Mouse (Mus musculus): ENCODE results near the gene Stx17. TPM values are rescaled to one million over a fixed set of nuclear protein-coding genes. Genes with fewer than 3 reads are reported as not detected.

The Stx17 gene
- polyA plus RNA-seq (2014; fragmentation: Nextera tagmentation; extraction: Ambion mirVana), result 19.1 and 26.7 TPM in 2 replicates

GRCm38 (mm10) chr4:48124773-48125469, at the start of gene Stx17:
Stx17 (plus strand) TSS chr4:48124915.
- H3K4me1 ChIP-seq (ENCODE audit: control insufficient read depth, insufficient read depth, low read length), result peaks cover 4% of the 10 kb centered on the region; the same call in 1 of the 2 replicates
- H3K27ac ChIP-seq (ENCODE audit: low read depth, low read length), result no peak within 1 kb of the TSS
- peak; percentile 99 for ATAC-seq (ENCODE audit: low FRiP score, low TSS enrichment)
- H3K4me3 ChIP-seq (ENCODE audit: low read length), result peak within 1 kb of the TSS; percentile 82
- 1% methylated on average over 58 of the region's 58 CpGs for WGBS
- peak within 1 kb of the TSS; percentile 77 for H3K4me2 ChIP-seq (replicated peaks; ENCODE audit: low read depth, low read length)
- peak within 1 kb of the TSS; percentile 83 for H3K9ac ChIP-seq (ENCODE audit: low read depth, low read length)
- no peaks in the 10 kb centered on the region for H3K36me3 ChIP-seq (ENCODE audit: control insufficient read depth, insufficient read depth, low read length)
- no peaks in the 10 kb centered on the region for H3K9me3 ChIP-seq (ENCODE audit: control insufficient read depth, low read length)
- no peaks in the 10 kb centered on the region for H3K27me3 ChIP-seq (ENCODE audit: control insufficient read depth, insufficient read depth, low read length)

GRCm38 (mm10) chr4:48076693-48077471, 47.8 kb upstream of the Stx17 start:
- Histone ChIP-seq H3K4me2 (replicated peaks; ENCODE audit: low read depth, low read length) (no peak overlapping the region), H3K4me1 (ENCODE audit: control insufficient read depth, insufficient read depth, low read length) (no peaks in the 10 kb centered on the region), H3K27ac (ENCODE audit: low read depth, low read length) (no peak overlapping the region), H3K36me3 (ENCODE audit: control insufficient read depth, insufficient read depth, low read length) (no peaks in the 10 kb centered on the region), H3K9me3 (ENCODE audit: control insufficient read depth, low read length) (no peaks in the 10 kb centered on the region), H3K4me3 (ENCODE audit: low read length) (no peak overlapping the region), H3K9ac (ENCODE audit: low read depth, low read length) (no peak overlapping the region), H3K27me3 (ENCODE audit: control insufficient read depth, insufficient read depth, low read length) (no peaks in the 10 kb centered on the region)
- 74% methylated on average over 13 of the region's 13 CpGs for WGBS
- no peak for ATAC-seq (ENCODE audit: low FRiP score, low TSS enrichment)

GRCm38 (mm10) chr4:48078213-48078612, 46.5 kb upstream of the Stx17 start:
- Histone ChIP-seq H3K4me2 (replicated peaks; ENCODE audit: low read depth, low read length) (no peak overlapping the region; the same call in 1 of the 2 replicates), H3K4me1 (ENCODE audit: control insufficient read depth, insufficient read depth, low read length) (no peaks in the 10 kb centered on the region)
- ATAC-seq (ENCODE audit: low FRiP score, low TSS enrichment), result peak; percentile 84

DNA sequence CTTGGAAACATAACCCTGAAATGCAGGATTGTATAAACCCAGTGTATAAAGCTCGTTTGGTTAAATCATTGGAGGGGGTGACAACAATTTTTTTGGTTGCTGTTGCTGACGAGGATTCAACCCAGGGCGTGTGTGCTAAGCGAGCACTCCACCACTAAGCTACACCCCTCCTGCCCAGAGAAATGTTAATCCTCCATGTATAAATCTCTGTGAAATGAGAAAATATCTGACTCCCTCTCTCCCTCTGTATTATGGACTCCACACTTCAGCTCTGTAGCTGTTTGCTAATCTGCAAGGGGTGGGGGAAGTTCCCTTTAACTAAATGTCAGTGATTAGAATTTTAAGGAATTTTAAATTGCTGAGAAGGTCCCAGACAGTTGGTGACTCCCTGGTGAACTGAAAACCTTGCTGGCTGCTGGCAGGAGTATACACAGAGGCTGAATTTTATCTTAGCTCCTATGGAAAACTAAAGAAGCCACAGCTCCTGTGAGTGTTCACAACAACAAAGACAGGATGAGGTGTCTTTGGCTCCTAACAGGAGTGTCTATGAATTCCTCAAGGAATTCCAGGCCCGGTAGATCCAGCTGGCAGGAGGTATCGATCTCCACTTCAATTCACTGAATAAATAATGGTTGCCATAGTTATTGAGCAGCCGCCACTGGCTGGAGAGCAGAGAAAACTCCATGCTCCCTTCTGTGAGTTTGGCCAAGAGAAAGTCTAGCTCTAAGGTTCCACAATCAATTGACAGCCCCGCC, 45.3 kb upstream of the Stx17 start:
- Histone ChIP-seq H3K27me3 (ENCODE audit: control insufficient read depth, insufficient read depth, low read length) (no peaks in the 10 kb centered on the region), H3K27ac (ENCODE audit: low read depth, low read length) (no peak overlapping the region), H3K4me1 (ENCODE audit: control insufficient read depth, insufficient read depth, low read length) (no peaks in the 10 kb centered on the region), H3K36me3 (ENCODE audit: control insufficient read depth, insufficient read depth, low read length) (no peaks in the 10 kb centered on the region), H3K4me2 (replicated peaks; ENCODE audit: low read depth, low read length) (no peak overlapping the region), H3K9ac (ENCODE audit: low read depth, low read length) (no peak overlapping the region), H3K9me3 (ENCODE audit: control insufficient read depth, low read length) (no peaks in the 10 kb centered on the region), H3K4me3 (ENCODE audit: low read length) (no peak overlapping the region)
- 61% methylated on average over 8 of the region's 8 CpGs for WGBS
- ATAC-seq (ENCODE audit: low FRiP score, low TSS enrichment), result no peak

More at GRCm38 (mm10) chr4:48078213-48078612, 46.5 kb upstream of the Stx17 start:
- WGBS, result 1% methylated on average over 4 of the region's 4 CpGs
- Histone ChIP-seq H3K9me3 (ENCODE audit: control insufficient read depth, low read length) (no peaks in the 10 kb centered on the region), H3K9ac (ENCODE audit: low read depth, low read length) (no peak overlapping the region), H3K27ac (ENCODE audit: low read depth, low read length) (no peak overlapping the region), H3K27me3 (ENCODE audit: control insufficient read depth, insufficient read depth, low read length) (no peaks in the 10 kb centered on the region), H3K4me3 (ENCODE audit: low read length) (no peak overlapping the region), H3K36me3 (ENCODE audit: control insufficient read depth, insufficient read depth, low read length) (no peaks in the 10 kb centered on the region)

- no peaks in the 10 kb centered on the region for H3K27me3 ChIP-seq (ENCODE audit: control insufficient read depth, insufficient read depth, low read length)
- no peaks in the 10 kb centered on the region for H3K4me1 ChIP-seq (ENCODE audit: control insufficient read depth, insufficient read depth, low read length)
- WGBS, result 87% methylated on average over 4 of the region's 4 CpGs
- H3K9me3 ChIP-seq (ENCODE audit: control insufficient read depth, low read length), result no peaks in the 10 kb centered on the region
- H3K9ac ChIP-seq (ENCODE audit: low read depth, low read length), result no peak overlapping the region
- no peak overlapping the region for H3K4me3 ChIP-seq (ENCODE audit: low read length)
- no peak overlapping the region for H3K4me2 ChIP-seq (replicated peaks; ENCODE audit: low read depth, low read length)
- H3K36me3 ChIP-seq (ENCODE audit: control insufficient read depth, insufficient read depth, low read length), result no peaks in the 10 kb centered on the region
- H3K27ac ChIP-seq (ENCODE audit: low read depth, low read length), result no peak overlapping the region
- ATAC-seq (ENCODE audit: low FRiP score, low TSS enrichment), result no peak
These were observed 41.3 kb upstream of the Stx17 start for GRCm38 (mm10) chr4:48083452-48083851.

DNA sequence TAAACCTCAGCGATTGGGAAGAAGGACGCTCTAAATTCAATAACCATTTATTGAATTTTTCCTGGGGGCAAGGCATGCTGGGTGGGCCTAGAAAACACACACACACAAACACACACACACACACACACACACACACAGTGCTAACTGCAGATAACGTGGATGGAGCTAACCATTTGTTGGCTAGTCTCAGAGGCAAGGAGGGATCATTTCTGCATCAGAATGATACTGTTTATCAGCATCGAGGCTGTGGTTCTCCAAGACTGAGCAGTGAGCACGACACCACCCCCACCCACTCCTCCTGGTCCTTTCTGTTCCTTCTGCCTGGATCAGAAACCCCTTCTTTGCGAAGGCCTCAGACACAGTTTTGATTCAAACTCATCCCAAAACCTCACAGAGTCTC, 38.1 kb upstream of the Stx17 start:
- no peak overlapping the region for H3K4me2 ChIP-seq (replicated peaks; ENCODE audit: low read depth, low read length)
- H3K4me1 ChIP-seq (ENCODE audit: control insufficient read depth, insufficient read depth, low read length), result no peaks in the 10 kb centered on the region
- H3K36me3 ChIP-seq (ENCODE audit: control insufficient read depth, insufficient read depth, low read length), result no peaks in the 10 kb centered on the region
- ATAC-seq (ENCODE audit: low FRiP score, low TSS enrichment), result no peak
- H3K9me3 ChIP-seq (ENCODE audit: control insufficient read depth, low read length), result no peaks in the 10 kb centered on the region
- no peak overlapping the region for H3K9ac ChIP-seq (ENCODE audit: low read depth, low read length)
- no peaks in the 10 kb centered on the region for H3K27me3 ChIP-seq (ENCODE audit: control insufficient read depth, insufficient read depth, low read length)
- H3K27ac ChIP-seq (ENCODE audit: low read depth, low read length), result no peak overlapping the region
- WGBS, result 66% methylated on average over 6 of the region's 6 CpGs
- no peak overlapping the region for H3K4me3 ChIP-seq (ENCODE audit: low read length)

DNA sequence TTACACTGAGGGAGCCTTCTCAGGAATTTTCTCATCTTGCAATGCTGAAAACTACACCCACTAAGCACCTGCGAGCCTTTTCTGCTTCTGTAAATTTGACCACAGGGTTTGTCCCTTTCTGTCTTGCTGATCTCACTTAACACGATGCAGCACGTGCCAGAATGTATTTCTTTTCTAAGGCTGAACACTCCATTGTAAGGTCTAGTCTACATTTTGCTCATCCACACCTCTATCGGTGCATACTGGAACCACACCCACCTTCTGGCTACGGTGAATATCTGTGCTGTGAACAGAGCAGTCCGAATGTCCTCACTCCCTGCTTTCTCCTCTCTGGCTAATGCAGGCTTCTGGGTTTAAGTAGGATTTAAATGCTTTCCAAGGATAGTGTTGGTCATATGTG, 37.2 kb upstream of the Stx17 start:
- Histone ChIP-seq H3K4me3 (ENCODE audit: low read length) (no peak overlapping the region), H3K4me2 (replicated peaks; ENCODE audit: low read depth, low read length) (no peak overlapping the region), H3K4me1 (ENCODE audit: control insufficient read depth, insufficient read depth, low read length) (no peaks in the 10 kb centered on the region), H3K9me3 (ENCODE audit: control insufficient read depth, low read length) (no peaks in the 10 kb centered on the region), H3K27me3 (ENCODE audit: control insufficient read depth, insufficient read depth, low read length) (no peaks in the 10 kb centered on the region), H3K36me3 (ENCODE audit: control insufficient read depth, insufficient read depth, low read length) (no peaks in the 10 kb centered on the region), H3K27ac (ENCODE audit: low read depth, low read length) (no peak overlapping the region), H3K9ac (ENCODE audit: low read depth, low read length) (no peak overlapping the region)
- ATAC-seq (ENCODE audit: low FRiP score, low TSS enrichment), result no peak
- WGBS, result 84% methylated on average over 6 of the region's 6 CpGs

GRCm38 (mm10) chr4:48093221-48093620, 31.5 kb upstream of the Stx17 start:
- Histone ChIP-seq H3K9ac (ENCODE audit: low read depth, low read length) (no peak overlapping the region), H3K4me1 (ENCODE audit: control insufficient read depth, insufficient read depth, low read length) (no peaks in the 10 kb centered on the region), H3K9me3 (ENCODE audit: control insufficient read depth, low read length) (no peaks in the 10 kb centered on the region), H3K36me3 (ENCODE audit: control insufficient read depth, insufficient read depth, low read length) (no peaks in the 10 kb centered on the region), H3K27ac (ENCODE audit: low read depth, low read length) (no peak overlapping the region), H3K4me3 (ENCODE audit: low read length) (no peak overlapping the region), H3K4me2 (replicated peaks; ENCODE audit: low read depth, low read length) (no peak overlapping the region), H3K27me3 (ENCODE audit: control insufficient read depth, insufficient read depth, low read length) (no peaks in the 10 kb centered on the region)
- WGBS, result 85% methylated on average over 3 of the region's 3 CpGs
- ATAC-seq (ENCODE audit: low FRiP score, low TSS enrichment), result no peak

Measured in kidney, embryonic 14.5 days (tissue).